Comparison of ENCODE assay signal across 19 mouse cellular contexts in genomic region chr13:92387367-92387766, GRCm38 (mm10). TPM values are rescaled to one million over a fixed set of nuclear protein-coding genes. Genes with fewer than 3 reads are reported as not detected.
"Had no signal": no experiment of that assay in that cellular context is flagged by ENCODE, and none has a peak within 500 bp of the region (broad histone marks: within the 10 kb centered on the region; RNA-seq: fewer than 3 reads in every experiment).

No protein-coding gene starts in this region.

- H3K4me2 ChIP-seq: neural tube, embryonic 15.5 days; stomach, embryonic 15.5 days had no signal

- H3K27me3 ChIP-seq: neural tube, embryonic 15.5 days; stomach, embryonic 15.5 days had no signal

- H3K4me3 ChIP-seq: neural tube, embryonic 15.5 days; stomach, embryonic 15.5 days had no signal

- DNase-seq: retina, postnatal 1 day; right cerebral cortex, adult 18-20 months; right cerebral cortex, postnatal 14 days; right cerebral cortex, postnatal 25 days; right cerebral cortex, postnatal 4 days; spleen, adult 18-20 months; thymus, adult 18-20 months; thymus, adult 2 months; thymus, postnatal 14 days; thymus, postnatal 25 days; thymus, postnatal 36 days; thymus, postnatal 4 days had no signal

- H3K36me3 ChIP-seq: neural tube, embryonic 15.5 days; stomach, embryonic 15.5 days had no signal

- H3K9me3 ChIP-seq: neural tube, embryonic 15.5 days; stomach, embryonic 15.5 days had no signal

- H3K4me1 ChIP-seq: neural tube, embryonic 15.5 days; stomach, embryonic 15.5 days had no signal

- H3K27ac ChIP-seq: neural tube, embryonic 15.5 days; stomach, embryonic 15.5 days; stomach, postnatal 0 days had no signal

- H3K9ac ChIP-seq: neural tube, embryonic 15.5 days; stomach, embryonic 15.5 days had no signal

RNA-seq across cellular contexts. Expression of gene Ankrd34b, which starts 38.3 kb away (rescaled TPM):
- total RNA-seq: neutrophil, adult 5-6 weeks had no signal
- polyA plus RNA-seq: small intestine, adult 2 months; spleen, adult 2 months; urinary bladder, adult 2 months had no signal
